Mouse (Mus musculus): ENCODE measurements around the gene Ctns.

Ctns gene

GRCm38 (mm10) chr11:73198603-73199229 is at the start of gene Ctns:
TSS of gene Ctns (minus strand) at chr11:73199042.
- peak; percentile 89 for DNase-seq (ENCODE audit: low read depth, low spot score)

GRCm38 (mm10) chr11:73242777-73243176 is 43.9 kb upstream of the Ctns start:
- DNase-seq (ENCODE audit: low read depth, low spot score) = no peak

- DNase-seq (ENCODE audit: low read depth, low spot score) = no peak
These were observed 43.4 kb upstream of the Ctns start for GRCm38 (mm10) chr11:73242199-73242598.

GRCm38 (mm10) chr11:73236731-73237130 is 37.9 kb upstream of the Ctns start:
- no peak for DNase-seq (ENCODE audit: low read depth, low spot score)

GRCm38 (mm10) chr11:73235990-73236701 is 37.3 kb upstream of the Ctns start:
- DNase-seq (ENCODE audit: low read depth, low spot score) = no peak

GRCm38 (mm10) chr11:73233992-73234391 is 35.1 kb upstream of the Ctns start, which contains the start of gene Trpv1:
TSS of gene Trpv1 (plus strand) at chr11:73234292.
- no peak for DNase-seq (ENCODE audit: low read depth, low spot score)

- DNase-seq (ENCODE audit: low read depth, low spot score) = no peak
These were observed 33.7 kb upstream of the Ctns start for GRCm38 (mm10) chr11:73232513-73232912.

GRCm38 (mm10) chr11:73230081-73230480 is 31.2 kb upstream of the Ctns start:
- DNase-seq (ENCODE audit: low read depth, low spot score) = no peak

- DNase-seq (ENCODE audit: low read depth, low spot score) = no peak
These were observed 30.0 kb upstream of the Ctns start for GRCm38 (mm10) chr11:73228881-73229280.

GRCm38 (mm10) chr11:73225856-73226255 is 27.0 kb upstream of the Ctns start:
- DNase-seq (ENCODE audit: low read depth, low spot score) = no peak

- peak; percentile 44 for DNase-seq (ENCODE audit: low read depth, low spot score)
These were observed 25.1 kb upstream of the Ctns start for GRCm38 (mm10) chr11:73223966-73224365.

- DNase-seq (ENCODE audit: low read depth, low spot score) = no peak
These were observed 24.0 kb upstream of the Ctns start for GRCm38 (mm10) chr11:73222846-73223245.

- DNase-seq (ENCODE audit: low read depth, low spot score) = no peak
These were observed 21.8 kb upstream of the Ctns start for GRCm38 (mm10) chr11:73220651-73221050.

GRCm38 (mm10) chr11:73219671-73220070 is 20.8 kb upstream of the Ctns start:
- peak; percentile 11 for DNase-seq (ENCODE audit: low read depth, low spot score)

GRCm38 (mm10) chr11:73213956-73214355 is 15.1 kb upstream of the Ctns start:
- no peak for DNase-seq (ENCODE audit: low read depth, low spot score)

GRCm38 (mm10) chr11:73207621-73208020 is 8.8 kb upstream of the Ctns start:
- DNase-seq (ENCODE audit: low read depth, low spot score) = peak; percentile 43

- DNase-seq (ENCODE audit: low read depth, low spot score) = no peak
These were observed 6.4 kb upstream of the Ctns start for GRCm38 (mm10) chr11:73205194-73205593.

- no peak for DNase-seq (ENCODE audit: low read depth, low spot score)
These were observed 5.1 kb upstream of the Ctns start for GRCm38 (mm10) chr11:73203895-73204294.

- no peak for DNase-seq (ENCODE audit: low read depth, low spot score)
These were observed 2.8 kb upstream of the Ctns start for GRCm38 (mm10) chr11:73201597-73201996.

GRCm38 (mm10) chr11:73201021-73201420 is 2.2 kb upstream of the Ctns start:
- no peak for DNase-seq (ENCODE audit: low read depth, low spot score)

GRCm38 (mm10) chr11:73199879-73200278 is 1.0 kb upstream of the Ctns start:
- DNase-seq (ENCODE audit: low read depth, low spot score) = peak; percentile 77

GRCm38 (mm10) chr11:73199230-73199712 is 429 bp upstream of the Ctns start, which contains the start of gene Shpk:
TSS of gene Shpk (plus strand) at chr11:73199460.
- DNase-seq (ENCODE audit: low read depth, low spot score) = peak; percentile 95

- DNase-seq (ENCODE audit: low read depth, low spot score) = no peak
These were observed 652 bp downstream of the Ctns start for GRCm38 (mm10) chr11:73198190-73198589.
